Mouse (Mus musculus): ENCODE measurements around the gene Zbtb20. TPM values are rescaled to one million over a fixed set of nuclear protein-coding genes. Genes with fewer than 3 reads are reported as not detected.
A peak's percentile ranks its signal among the peaks of the same experiment; 100 is the strongest.

Zbtb20 gene
- total and polyA plus RNA-seq, 3 experiments: 31.1 to 199 (median 161) TPM

DNA sequence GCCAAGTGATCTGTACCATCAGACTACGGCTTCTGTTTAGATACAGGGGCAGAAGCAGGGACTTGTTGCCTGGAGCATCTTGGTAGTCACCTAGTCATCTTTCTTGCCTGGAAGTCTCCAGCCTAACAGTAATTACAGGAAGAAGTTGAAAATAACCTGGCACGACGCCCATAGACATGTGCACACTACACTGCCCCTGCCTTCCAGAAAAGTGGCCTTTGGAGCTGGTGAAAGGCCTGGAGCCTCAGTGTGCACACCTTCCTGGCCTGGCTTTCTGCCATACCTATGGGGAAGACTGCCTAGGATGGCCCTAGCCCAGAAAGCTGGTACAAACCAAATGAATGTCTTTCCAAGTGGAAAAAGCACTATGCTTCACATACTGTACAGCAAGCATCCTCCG, 703.4 kb downstream of the Zbtb20 start:
- peak in 1 of 2 experiments; percentile 40 for DNase-seq
- peak overlapping the region; percentile 90 for H3K27ac ChIP-seq
- H3K79me2 ChIP-seq (replicated peaks; ENCODE audit: control insufficient read depth, insufficient read depth, low read length): 0 out of 2 replicates have a peak, but pooled peaks cover 2% of the 10 kb centered on the region
- no peak overlapping the region for H3K9ac ChIP-seq (ENCODE audit: low read depth, low read length)
- peaks cover 35% of the 10 kb centered on the region for H3K4me1 ChIP-seq (ENCODE audit: control insufficient read depth, insufficient read depth, low read length)
- no peak overlapping the region for H3K4me3 ChIP-seq
- WGBS: 40% methylated on average over 4 of the region's 4 CpGs
- no peaks in the 10 kb centered on the region for H3K27me3 ChIP-seq (ENCODE audit: control insufficient read depth, insufficient read depth, low read length)
- intact Hi-C loops (cut with DNase I): loop anchor here (5.0 to 10.0 kb wide), 3 partner anchors 74 to 702 kb away; partner anchors contain the start of gene Zbtb20
- TF ChIP-seq EP300 (IDR thresholded peaks at IDR 0.05; ENCODE audit: insufficient read depth, low read depth, low read length): no peak
- no peak for TF ChIP-seq POLR2A (IDR thresholded peaks at IDR 0.05; ENCODE audit: insufficient read depth, low read depth, low read length)
- TF ChIP-seq CTCF (IDR thresholded peaks at IDR 0.05): no peak
- H3K36me3 ChIP-seq (ENCODE audit: control insufficient read depth, insufficient read depth, low read length): peaks cover 55% of the 10 kb centered on the region

DNA sequence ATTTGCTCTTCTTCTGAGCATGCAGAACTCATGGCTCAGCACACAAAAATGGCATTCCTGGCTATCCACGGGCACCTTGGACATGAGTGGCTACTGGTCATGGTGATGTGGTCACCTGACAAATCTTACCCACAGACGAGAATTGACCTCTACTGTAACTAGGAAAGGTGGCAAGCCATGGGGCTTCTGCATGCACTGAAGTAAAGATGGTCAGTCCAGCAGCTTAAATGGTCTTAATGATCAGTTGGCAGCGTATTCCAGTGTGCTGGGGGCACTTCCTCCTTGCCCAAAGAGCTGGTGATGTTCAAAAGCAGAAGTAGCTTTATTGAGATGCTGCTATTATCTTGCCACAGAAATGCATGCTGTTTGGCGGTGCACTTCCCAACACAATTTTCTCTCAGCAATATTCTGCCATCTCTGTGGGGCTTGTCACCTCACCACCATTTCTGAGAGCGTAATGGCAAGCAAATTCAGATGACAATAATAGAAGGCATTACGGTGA, 704.7 kb downstream of the Zbtb20 start:
- Histone ChIP-seq H3K27me3 (ENCODE audit: control insufficient read depth, insufficient read depth, low read length) (no peaks in the 10 kb centered on the region), H3K4me3 (no peak overlapping the region), H3K4me1 (ENCODE audit: control insufficient read depth, insufficient read depth, low read length) (peaks cover 29% of the 10 kb centered on the region), H3K36me3 (ENCODE audit: control insufficient read depth, insufficient read depth, low read length) (peaks cover 53% of the 10 kb centered on the region), H3K27ac (no peak overlapping the region; the same call in 1 of the 2 replicates), H3K79me2 (replicated peaks; ENCODE audit: control insufficient read depth, insufficient read depth, low read length) (0 out of 2 replicates have a peak, but pooled peaks cover 2% of the 10 kb centered on the region), H3K9ac (ENCODE audit: low read depth, low read length) (no peak overlapping the region)
- no peak for DNase-seq
- intact Hi-C loops (cut with DNase I): no loop called here
- no peak for TF ChIP-seq POLR2A (IDR thresholded peaks at IDR 0.05; ENCODE audit: insufficient read depth, low read depth, low read length)
- no peak for TF ChIP-seq CTCF (IDR thresholded peaks at IDR 0.05)
- TF ChIP-seq EP300 (IDR thresholded peaks at IDR 0.05; ENCODE audit: insufficient read depth, low read depth, low read length): no peak
- WGBS: 89% methylated on average over 6 of the region's 6 CpGs

DNA sequence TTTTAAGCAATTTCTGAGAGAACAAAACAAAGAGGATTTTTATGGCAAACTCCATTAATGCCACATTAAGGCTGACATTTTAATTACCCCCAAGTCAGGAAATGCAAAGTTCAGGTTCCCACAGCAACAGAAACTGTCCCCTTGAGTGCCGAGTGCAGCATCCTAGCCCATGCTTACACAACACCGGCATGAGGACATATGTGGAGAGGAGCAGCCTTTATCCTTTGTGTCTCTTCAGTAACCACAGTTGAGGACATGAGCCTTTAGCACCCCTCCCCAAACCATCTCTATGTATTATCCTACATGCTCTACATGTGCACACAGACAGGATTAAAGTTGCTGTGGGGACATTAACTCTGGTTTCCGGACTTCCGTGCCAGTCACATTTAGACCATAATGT, 705.9 kb downstream of the Zbtb20 start:
- Histone ChIP-seq H3K9ac (ENCODE audit: low read depth, low read length) (no peak overlapping the region), H3K27me3 (ENCODE audit: control insufficient read depth, insufficient read depth, low read length) (no peaks in the 10 kb centered on the region), H3K79me2 (replicated peaks; ENCODE audit: control insufficient read depth, insufficient read depth, low read length) (0 out of 2 replicates have a peak, but pooled peaks cover 2% of the 10 kb centered on the region), H3K36me3 (ENCODE audit: control insufficient read depth, insufficient read depth, low read length) (peaks cover 48% of the 10 kb centered on the region), H3K27ac (peak overlapping the region; percentile 13), H3K4me1 (ENCODE audit: control insufficient read depth, insufficient read depth, low read length) (peaks cover 24% of the 10 kb centered on the region), H3K4me3 (no peak overlapping the region)
- intact Hi-C loops (cut with DNase I): no loop called here
- no peak for DNase-seq
- 74% methylated on average over 4 of the region's 4 CpGs for WGBS
- TF ChIP-seq POLR2A (IDR thresholded peaks at IDR 0.05; ENCODE audit: insufficient read depth, low read depth, low read length): no peak
- TF ChIP-seq EP300 (IDR thresholded peaks at IDR 0.05; ENCODE audit: insufficient read depth, low read depth, low read length): no peak

DNA sequence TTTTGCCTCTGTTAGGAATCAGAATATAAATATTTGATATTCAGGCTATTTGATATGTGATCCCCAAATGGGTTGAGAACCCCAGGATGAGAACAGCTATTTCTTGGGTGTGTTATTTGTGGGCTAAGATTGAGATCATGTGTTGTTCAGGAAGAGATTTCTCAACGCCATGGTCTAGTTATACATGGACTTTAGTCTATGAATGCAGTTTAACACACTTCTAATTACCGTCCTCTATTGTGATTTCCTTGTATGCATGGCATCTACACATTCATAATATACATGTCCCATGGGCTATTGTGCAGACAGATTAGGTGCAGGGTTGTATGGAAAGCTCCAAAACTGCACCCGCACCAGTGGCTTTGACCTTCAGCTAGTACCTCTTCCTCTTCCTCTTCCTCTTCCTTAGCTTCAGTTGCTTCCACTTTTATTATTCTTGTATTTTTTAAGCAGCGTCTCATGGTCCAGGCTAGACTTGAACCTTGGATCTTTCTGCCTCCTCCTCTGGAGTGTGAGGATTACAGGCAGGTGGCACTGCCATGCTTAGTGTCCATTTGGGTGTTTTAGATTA, 711.3 kb downstream of the Zbtb20 start:
- 74% methylated on average over 4 of the region's 4 CpGs for WGBS

DNA sequence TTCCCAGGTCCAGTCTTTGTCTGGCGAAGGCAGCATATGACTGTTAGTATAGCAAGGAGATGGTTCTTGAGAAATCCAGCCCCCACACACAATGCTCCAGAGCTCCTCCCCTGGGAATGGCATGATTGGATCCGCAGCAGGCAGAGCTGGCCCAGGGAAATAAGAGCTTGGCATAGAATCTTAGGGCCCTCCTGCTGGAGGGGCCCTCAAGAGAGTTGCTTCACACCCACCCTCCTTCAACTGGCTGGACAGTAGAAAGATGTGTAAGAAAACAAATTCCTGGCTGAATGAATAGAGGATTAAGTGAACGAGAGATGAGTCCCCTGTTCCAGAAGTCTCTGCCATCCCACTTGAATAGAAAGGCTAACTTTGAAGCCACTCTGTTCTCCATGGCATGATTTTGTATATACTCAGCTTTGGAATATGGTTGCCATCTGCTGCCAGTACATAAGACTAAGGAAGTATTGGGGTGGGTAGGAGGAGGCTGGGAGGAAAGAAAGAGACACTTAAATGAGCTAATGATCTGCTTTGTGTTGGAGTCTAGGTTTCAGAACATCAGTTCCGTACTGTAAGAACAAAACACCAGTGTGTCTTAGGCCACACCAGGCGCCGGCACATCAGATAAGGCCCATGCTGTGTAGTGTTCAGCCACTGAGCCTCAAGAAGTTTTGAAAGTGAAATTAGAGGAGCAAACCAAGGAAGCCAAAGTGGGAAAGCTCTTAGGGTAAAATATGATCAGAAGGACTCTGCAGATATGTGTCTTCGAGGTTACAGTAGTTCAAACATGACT, 715.2 kb downstream of the Zbtb20 start:
- TF ChIP-seq POLR2A (IDR thresholded peaks at IDR 0.05; ENCODE audit: insufficient read depth, low read depth, low read length): no peak
- TF ChIP-seq CTCF (IDR thresholded peaks at IDR 0.05): no peak
- TF ChIP-seq EP300 (IDR thresholded peaks at IDR 0.05; ENCODE audit: insufficient read depth, low read depth, low read length): 0 out of 2 replicates have a peak, but pooled peaks have one; percentile 11
- Histone ChIP-seq H3K27me3 (ENCODE audit: control insufficient read depth, insufficient read depth, low read length) (no peaks in the 10 kb centered on the region), H3K27ac (peak overlapping the region; percentile 44), H3K4me1 (ENCODE audit: control insufficient read depth, insufficient read depth, low read length) (peaks cover 11% of the 10 kb centered on the region), H3K36me3 (ENCODE audit: control insufficient read depth, insufficient read depth, low read length) (peaks cover 17% of the 10 kb centered on the region), H3K9ac (ENCODE audit: low read depth, low read length) (no peak overlapping the region), H3K4me3 (no peak overlapping the region), H3K79me2 (replicated peaks; ENCODE audit: control insufficient read depth, insufficient read depth, low read length) (no peaks in the 10 kb centered on the region)
- peak in 1 of 2 experiments; percentile 58 for DNase-seq
- intact Hi-C loops (cut with DNase I): loop anchor here (5.0 kb wide), 2 partner anchors 199 to 754 kb away; no protein-coding TSS in a partner anchor
- 59% methylated on average over 7 of the region's 7 CpGs for WGBS

More for the DNA sequence above, 711.3 kb downstream of the Zbtb20 start:
- H3K27me3 ChIP-seq (ENCODE audit: control insufficient read depth, insufficient read depth, low read length): no peaks in the 10 kb centered on the region
- no peak overlapping the region for H3K27ac ChIP-seq
- no peak for DNase-seq
- no peaks in the 10 kb centered on the region for H3K79me2 ChIP-seq (replicated peaks; ENCODE audit: control insufficient read depth, insufficient read depth, low read length)
- H3K9ac ChIP-seq (ENCODE audit: low read depth, low read length): no peak overlapping the region
- H3K4me3 ChIP-seq: no peak overlapping the region
- peaks cover 11% of the 10 kb centered on the region for H3K4me1 ChIP-seq (ENCODE audit: control insufficient read depth, insufficient read depth, low read length)
- H3K36me3 ChIP-seq (ENCODE audit: control insufficient read depth, insufficient read depth, low read length): peaks cover 27% of the 10 kb centered on the region
- no peak for TF ChIP-seq EP300 (IDR thresholded peaks at IDR 0.05; ENCODE audit: insufficient read depth, low read depth, low read length)
- no peak for TF ChIP-seq POLR2A (IDR thresholded peaks at IDR 0.05; ENCODE audit: insufficient read depth, low read depth, low read length)
- TF ChIP-seq CTCF (IDR thresholded peaks at IDR 0.05): no peak
- intact Hi-C loops (cut with DNase I): no loop called here

Measured in heart, adult 2 months (tissue).